Mouse (Mus musculus) MEL (cell line): ENCODE results near the gene 1700001P01Rik.

Source experiments
- CTCF ChIP-seq, 3 experiments: IDR thresholded peaks in 2 of 3; conservative IDR thresholded peaks in 1 of 3; 2 replicates each; pipeline ENCODE4 v1.5.1; 2011 to 2012; ENCODE audit warnings: low read length in 3 of 3, low read depth in 2 of 3, mild to moderate bottlenecking in 2 of 3, improper control_type of control experiment in 1 of 3, inconsistent platforms in 1 of 3, mixed read lengths in 1 of 3, moderate library complexity in 1 of 3; ENCODE audit not compliant: control insufficient read depth in 1 of 3, insufficient read depth in 1 of 3, poor library complexity in 1 of 3, severe bottlenecking in 1 of 3
- NRF1 ChIP-seq: IDR thresholded peaks from 2 replicates; pipeline ENCODE4 v1.6.1; 2014; ENCODE audit warnings: low read depth, mild to moderate bottlenecking, inconsistent platforms, low read length, improper control_type of control experiment, moderate library complexity; ENCODE audit not compliant: poor library complexity, insufficient read depth, severe bottlenecking
- POLR2A ChIP-seq, 2 experiments: IDR thresholded peaks; 2 replicates each; pipeline ENCODE4 v1.6.1; 2011 to 2012; ENCODE audit warnings: low read length in 2 of 2, mild to moderate bottlenecking in 2 of 2, control low read depth in 1 of 2, improper control_type of control experiment in 1 of 2, low read depth in 1 of 2, moderate library complexity in 1 of 2; ENCODE audit not compliant: control insufficient read depth in 1 of 2, insufficient read depth in 1 of 2, poor library complexity in 1 of 2
- RAD21 ChIP-seq: IDR thresholded peaks from 2 replicates; pipeline ENCODE4 v1.6.1; 2011; ENCODE audit warnings: mild to moderate bottlenecking, low read depth, low read length, improper control_type of control experiment
- SMC3 ChIP-seq: IDR thresholded peaks from 2 replicates; pipeline ENCODE4 v1.6.1; 2011; ENCODE audit warnings: low read depth, low read length, improper control_type of control experiment
- UBTF ChIP-seq: IDR thresholded peaks from 2 replicates; pipeline ENCODE4 v1.6.1; 2012; ENCODE audit warnings: low read depth, mild to moderate bottlenecking, inconsistent platforms, low read length, improper control_type of control experiment, moderate library complexity, borderline replicate concordance; ENCODE audit not compliant: insufficient read depth
- ZC3H11A ChIP-seq: IDR thresholded peaks from 2 replicates; pipeline ENCODE4 v1.6.1; 2012; ENCODE audit warnings: low read depth, mild to moderate bottlenecking, inconsistent platforms, low read length, improper control_type of control experiment

- no peak for TF ChIP-seq CTCF (IDR thresholded peaks at IDR 0.05 in 2 of 3, conservative IDR thresholded peaks at IDR 0.05 in 1 of 3; ENCODE audit: control insufficient read depth in 1 of 3, insufficient read depth in 1 of 3, low read depth in 2 of 3, low read length in 3 of 3, poor library complexity in 1 of 3, severe bottlenecking in 1 of 3)
- no peak for TF ChIP-seq RAD21
- TF ChIP-seq NRF1, result no peak
- TF ChIP-seq SMC3, result no peak
- 0 out of 4 replicates have a peak, but pooled peaks of 1 of the 2 experiments have one; percentile 32 for TF ChIP-seq POLR2A (IDR thresholded peaks at IDR 0.05; ENCODE audit: control insufficient read depth in 1 of 2, insufficient read depth in 1 of 2, low read depth in 1 of 2, low read length in 2 of 2, poor library complexity in 1 of 2)
- TF ChIP-seq ZC3H11A, result no peak
- no peak for TF ChIP-seq UBTF
Observed at GRCm38 (mm10) chr11:97778918-97779317, 3.2 kb upstream of the 1700001P01Rik start.
